Mouse (Mus musculus) bone marrow, adult 2 months (tissue): Measurements from ENCODE around the gene Ccdc38. TPM values are rescaled to one million over a fixed set of nuclear protein-coding genes. Genes with fewer than 3 reads are reported as not detected.

Experiments
- H3K27ac ChIP-seq: fragments of 200-500 bp; 2 replicates; pipeline ENCODE4 v1.5.1; 2012; ENCODE audit warnings: low read depth, mild to moderate bottlenecking, control low read depth, inconsistent platforms, low read length; ENCODE audit not compliant: control insufficient read depth, poor library complexity, insufficient read depth
- H3K4me1 ChIP-seq: fragments of 200-500 bp; 2 replicates; pipeline ENCODE4 v1.6.1; 2011; ENCODE audit warnings: low read length; ENCODE audit not compliant: control insufficient read depth, insufficient read depth
- H3K4me3 ChIP-seq: fragments of 200-500 bp; replicated peaks from 2 replicates; pipeline ENCODE3; 2011; ENCODE audit warnings: mild to moderate bottlenecking, low read depth, low read length, control low read depth; ENCODE audit not compliant: control insufficient read depth
- CTCF ChIP-seq: fragments of 200-500 bp; IDR thresholded peaks from 2 replicates; pipeline ENCODE4 v1.5.1; 2011; ENCODE audit warnings: low read length, control low read depth; ENCODE audit not compliant: control insufficient read depth, insufficient read depth
- POLR2A ChIP-seq: fragments of 200-500 bp; IDR thresholded peaks from 2 replicates; pipeline ENCODE4 v1.6.1; 2011; ENCODE audit warnings: low read depth, mild to moderate bottlenecking, control low read depth, low read length, borderline replicate concordance; ENCODE audit not compliant: control insufficient read depth
- WGBS: fragments of 180-500 bp; shearing (Covaris S2); methylation state at CpG from one replicate; pipeline ENCODE4 v1.1.7; 2018; 5-methylcytosine and 5-hydroxymethylcytosine counted together
- polyA plus RNA-seq: library from polyadenylated mRNA; stranded (reverse); fragments of >200 nt; gene quantifications from 2 replicates; pipeline ENCODE4 v1.2.4, GENCODE M21; 2011; ENCODE audit warnings: low replicate concordance; ENCODE audit not compliant: missing spikeins, insufficient read depth, insufficient read length

The Ccdc38 gene
- polyA plus RNA-seq, 1 experiment, result 0.40 TPM

DNA sequence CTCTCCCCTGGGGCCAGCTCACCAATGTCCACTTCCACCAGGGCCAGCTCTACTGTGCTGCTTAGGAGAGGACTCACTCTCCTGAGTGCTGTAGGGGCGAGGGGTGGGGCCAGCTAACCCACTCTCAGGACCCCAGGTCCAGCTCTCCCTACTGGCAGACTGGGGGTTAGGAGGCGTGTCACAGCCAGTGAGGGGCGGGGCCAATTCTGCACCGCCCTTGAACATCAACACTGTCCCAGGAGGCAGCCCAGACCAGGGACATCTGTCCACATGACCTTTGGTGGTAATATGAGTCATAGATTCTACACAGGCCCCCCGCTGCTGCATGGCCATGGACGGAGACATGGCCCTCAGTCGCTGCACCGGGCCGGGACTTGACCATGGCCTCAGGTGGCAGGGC is 19.4 kb downstream of the Ccdc38 start:
- no peak for TF ChIP-seq CTCF
- no peak for TF ChIP-seq POLR2A
- Histone ChIP-seq H3K27ac (no peak overlapping the region; the same call in 1 of the 2 replicates), H3K4me3 (no peak overlapping the region), H3K4me1 (no peaks in the 10 kb centered on the region)
- WGBS, result 82% methylated on average over 9 of the region's 9 CpGs

DNA sequence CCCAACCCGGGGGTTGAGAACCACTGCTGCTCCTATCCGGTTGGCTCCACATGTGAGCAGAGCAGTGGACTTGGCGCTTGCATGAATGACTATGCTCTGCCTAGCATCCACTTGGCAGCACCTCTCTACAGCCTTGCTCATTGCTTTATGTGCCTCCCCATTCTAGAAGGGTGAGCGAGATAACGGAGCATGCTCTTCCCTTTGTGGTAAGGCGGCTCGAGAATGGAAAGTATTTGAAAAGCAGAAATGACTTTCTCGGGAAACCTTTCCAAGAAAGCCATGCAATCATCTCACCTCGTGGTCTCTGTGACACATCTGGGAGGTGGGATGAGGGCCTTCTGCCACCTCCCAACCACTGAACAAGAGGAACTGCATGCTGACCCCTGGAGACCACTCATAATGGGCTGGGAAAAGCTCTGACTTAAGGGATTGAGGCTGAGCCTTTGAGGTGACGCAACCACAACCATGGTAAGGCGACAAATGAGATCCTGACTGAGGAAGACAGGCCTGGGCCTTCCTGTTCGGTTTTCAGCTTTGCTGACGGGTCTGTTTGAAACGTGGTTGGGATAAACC is 24.2 kb downstream of the Ccdc38 start:
- Histone ChIP-seq H3K27ac (no peak overlapping the region), H3K4me3 (no peak overlapping the region), H3K4me1 (no peaks in the 10 kb centered on the region; the same call in 1 of the 2 replicates)
- 49% methylated on average over 14 of the region's 14 CpGs for WGBS
- TF ChIP-seq CTCF (no peak), POLR2A (no peak)

DNA sequence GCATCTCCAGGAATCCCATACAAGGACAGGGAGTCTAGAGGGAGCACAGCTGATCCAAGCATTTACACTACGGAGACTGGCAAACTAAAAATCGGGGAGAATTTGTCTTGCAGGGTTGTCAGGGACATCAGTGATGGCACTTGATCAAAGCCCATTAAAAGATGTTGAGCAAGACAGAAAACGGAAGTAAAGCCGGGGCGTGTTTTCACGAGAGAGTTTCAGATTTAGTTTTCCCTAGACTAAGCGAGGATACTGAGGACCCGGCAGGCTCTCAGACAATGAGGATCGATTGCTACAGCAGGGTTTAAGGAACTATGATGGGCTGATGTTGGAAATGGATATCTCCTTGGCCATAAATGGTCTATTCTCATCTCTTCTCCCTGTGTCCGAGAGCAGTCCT is 26.6 kb downstream of the Ccdc38 start:
- no peaks in the 10 kb centered on the region; the same call in 1 of the 2 replicates for H3K4me1 ChIP-seq
- 67% methylated on average over 10 of the region's 10 CpGs for WGBS
- H3K27ac ChIP-seq, result no peak overlapping the region
- no peak for TF ChIP-seq POLR2A
- TF ChIP-seq CTCF, result no peak
- no peak overlapping the region for H3K4me3 ChIP-seq

DNA sequence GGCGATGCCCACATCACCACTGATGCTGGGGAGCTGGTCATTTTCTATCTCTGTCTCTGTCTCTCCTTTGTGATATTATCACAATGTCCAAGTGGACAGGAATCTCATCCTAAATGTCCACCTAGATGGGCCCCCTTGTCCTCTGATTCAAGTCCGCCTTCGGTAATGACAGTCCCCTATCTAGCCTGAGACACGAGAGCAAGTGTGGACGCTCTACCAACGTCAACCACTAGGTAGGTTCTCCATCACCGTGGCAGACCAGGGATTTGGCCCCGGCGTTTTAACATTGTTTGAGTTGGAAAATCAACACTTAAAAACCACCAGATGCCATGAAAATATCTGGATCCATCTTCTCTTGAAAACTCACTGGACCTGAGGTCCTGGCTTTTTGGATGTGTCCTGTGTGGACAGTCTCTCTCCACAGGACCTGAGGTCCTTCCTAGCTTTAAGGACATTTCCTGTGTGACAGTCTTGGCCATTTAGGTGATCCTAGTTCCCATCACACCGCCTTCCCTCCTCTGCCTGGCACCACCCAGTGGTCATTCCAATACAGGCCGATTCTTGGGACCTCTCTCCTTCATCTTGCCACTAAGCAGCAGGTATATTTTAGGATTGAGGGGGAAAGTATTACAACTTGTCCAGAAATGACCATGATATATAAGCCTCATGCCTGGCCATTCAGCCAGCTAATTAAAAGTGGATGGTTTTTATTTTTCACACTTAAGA is 27.6 kb downstream of the Ccdc38 start:
- H3K27ac ChIP-seq, result no peak overlapping the region
- H3K4me1 ChIP-seq, result no peaks in the 10 kb centered on the region; the same call in 1 of the 2 replicates
- H3K4me3 ChIP-seq, result no peak overlapping the region
- 88% methylated on average over 11 of the region's 11 CpGs for WGBS
- TF ChIP-seq POLR2A, result no peak
- no peak; the same call in 1 of the 2 replicates for TF ChIP-seq CTCF

GRCm38 (mm10) chr10:93568671-93569070 is 28.2 kb downstream of the Ccdc38 start:
- WGBS, result 73% methylated on average over 6 of the region's 6 CpGs
- Histone ChIP-seq H3K27ac (no peak overlapping the region), H3K4me3 (no peak overlapping the region), H3K4me1 (no peaks in the 10 kb centered on the region; the same call in 1 of the 2 replicates)
- TF ChIP-seq POLR2A (no peak), CTCF (no peak)

DNA sequence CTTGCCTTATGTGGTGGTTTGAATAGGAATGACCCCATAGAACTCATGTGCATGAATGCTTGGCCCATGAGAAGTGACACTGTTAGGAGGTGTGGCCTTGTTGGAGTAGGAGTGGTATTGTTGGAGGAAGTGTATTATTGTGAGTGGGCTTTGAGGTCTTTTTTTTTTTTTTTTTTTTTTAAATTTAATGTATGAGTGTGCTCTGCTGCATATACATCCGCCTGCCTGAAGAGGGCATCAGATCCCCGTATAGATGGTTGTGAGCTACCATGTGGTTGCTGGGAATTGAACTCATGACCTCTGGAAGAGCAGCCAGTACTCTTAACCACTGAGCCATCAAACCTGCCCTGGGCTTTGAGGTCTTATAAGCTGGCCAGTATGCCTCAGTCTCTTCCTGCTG is 31.8 kb downstream of the Ccdc38 start:
- TF ChIP-seq CTCF, result no peak
- TF ChIP-seq POLR2A, result no peak
- Histone ChIP-seq H3K4me3 (no peak overlapping the region), H3K27ac (no peak overlapping the region), H3K4me1 (no peaks in the 10 kb centered on the region; the same call in 1 of the 2 replicates)
- whole genome bisulfite sequencing, result 49% methylated on average over 2 of the region's 2 CpGs

GRCm38 (mm10) chr10:93574966-93575365 is 34.5 kb downstream of the Ccdc38 start:
- no peaks in the 10 kb centered on the region for H3K4me1 ChIP-seq
- TF ChIP-seq CTCF (no peak), POLR2A (no peak)
- no peak overlapping the region for H3K27ac ChIP-seq
- 37% methylated on average over 4 of the region's 4 CpGs for whole genome bisulfite sequencing
- H3K4me3 ChIP-seq, result no peak overlapping the region

DNA sequence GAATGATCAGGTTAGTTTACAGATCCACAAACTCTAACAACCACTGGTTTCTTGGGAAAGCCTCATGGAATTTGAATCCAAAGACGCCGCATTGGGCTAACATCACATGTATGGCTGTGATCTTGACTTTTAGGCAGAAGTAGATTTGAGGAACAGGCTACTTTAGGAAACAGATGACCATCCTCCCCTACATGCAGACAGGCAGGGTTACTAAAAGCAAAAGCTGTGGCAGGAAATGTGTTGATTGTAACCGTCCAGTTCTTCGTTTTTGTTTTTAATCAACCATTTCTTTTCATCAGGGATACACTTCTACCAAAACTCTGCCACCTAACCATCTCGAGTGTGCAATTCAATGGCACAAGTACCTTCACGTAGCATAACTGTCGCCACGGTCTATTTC is 35.5 kb downstream of the Ccdc38 start:
- no peak for TF ChIP-seq POLR2A
- no peak for TF ChIP-seq CTCF
- no peak overlapping the region for H3K27ac ChIP-seq
- no peaks in the 10 kb centered on the region for H3K4me1 ChIP-seq
- H3K4me3 ChIP-seq, result no peak overlapping the region
- WGBS, result 26% methylated on average over 8 of the region's 8 CpGs
